Mouse (Mus musculus) layer of hippocampus, postnatal 10 days (tissue): ENCODE results near the gene Numb. TPM values are rescaled to one million over a fixed set of nuclear protein-coding genes. Genes with fewer than 3 reads are reported as not detected.
A peak's percentile ranks its signal among the peaks of the same experiment; 100 is the strongest.

Experiments used
- DNase-seq, 2 experiments: peaks; one replicate each; pipeline ENCODE4 v3.0.0; 2021; ENCODE audit warnings: low spot score in 2 of 2
- total RNA-seq, 2 experiments: library from RNA; stranded (reverse); gene quantifications; 2 replicates each; pipeline ENCODE4 v1.2.3; 2021

The Numb gene
- total RNA-seq, 2 experiments from 2014 or later: 21.4 to 23.6 TPM

- no peak for DNase-seq
These were observed 69.1 kb downstream of the Numb start for GRCm38 (mm10) chr12:83852512-83853213.

- no peak for DNase-seq
These were observed 71.4 kb downstream of the Numb start for GRCm38 (mm10) chr12:83850334-83850733.

DNA sequence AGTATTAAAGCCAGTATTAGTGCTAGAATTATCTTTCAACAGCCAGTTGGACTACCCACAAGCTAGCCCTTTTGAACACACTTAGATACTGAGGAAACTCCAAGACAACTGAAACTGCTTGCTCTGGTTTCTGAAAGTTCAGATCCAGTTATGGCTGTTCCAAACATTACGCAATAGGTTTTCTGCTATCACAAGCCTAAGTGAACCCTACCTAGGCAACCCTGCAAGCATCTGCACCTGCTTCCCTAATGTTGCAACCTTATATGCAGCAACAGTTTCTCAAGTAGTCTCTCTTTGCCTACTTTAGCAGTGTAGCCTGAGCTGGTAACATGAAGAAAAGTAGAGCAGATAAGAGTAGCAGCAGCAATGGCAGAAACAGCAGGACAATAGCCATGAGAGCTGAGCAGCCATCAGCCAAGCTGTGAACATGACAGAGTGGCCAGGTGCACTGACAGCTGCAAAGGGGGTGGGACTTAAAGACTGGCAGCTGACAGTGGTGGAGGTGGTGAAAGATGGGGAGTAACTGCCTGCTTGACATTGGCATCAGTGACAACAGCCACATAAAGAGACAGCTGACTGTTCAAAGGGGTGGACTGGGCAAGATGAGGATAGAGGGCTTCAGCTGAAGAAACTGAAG lies 73.0 kb downstream of the Numb start:
- DNase-seq: no peak

- DNase-seq: no peak
These were observed 73.9 kb downstream of the Numb start for GRCm38 (mm10) chr12:83847877-83848276.

DNA sequence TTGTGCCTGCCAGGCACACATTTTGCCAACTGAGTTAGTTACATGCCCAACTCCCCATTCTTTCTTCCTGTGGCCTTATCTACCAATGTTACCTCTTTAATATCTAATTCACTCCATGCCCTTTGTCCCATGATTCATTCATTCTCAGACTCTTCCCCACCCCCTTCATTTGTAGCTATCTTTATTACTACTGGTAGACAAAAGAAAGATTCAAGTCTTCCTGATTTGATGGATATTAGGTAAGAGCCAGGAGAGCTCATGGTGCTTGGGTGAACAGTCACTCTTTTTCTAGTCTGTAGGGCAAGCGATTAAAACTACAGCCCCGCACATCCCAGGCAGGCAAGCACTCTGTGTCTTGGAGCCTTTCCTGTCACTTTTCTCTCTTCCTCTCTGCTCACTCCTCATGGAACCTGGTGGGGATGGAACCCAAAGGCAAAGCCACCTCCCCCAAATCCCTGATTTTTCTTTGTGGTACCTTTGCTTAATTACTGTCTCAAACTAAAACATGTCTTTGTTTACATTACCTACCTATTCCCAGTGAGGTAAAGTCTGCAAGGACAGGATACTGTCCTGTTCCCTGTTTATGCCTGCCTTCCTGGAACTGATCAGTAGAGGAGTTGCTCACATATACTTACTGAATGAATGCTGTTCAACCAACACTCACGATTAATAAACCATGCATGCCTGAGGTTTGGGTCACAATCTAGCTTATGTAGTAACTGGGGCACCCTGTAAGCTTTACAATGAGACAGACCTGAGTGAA lies 78.9 kb downstream of the Numb start:
- no peak for DNase-seq

- DNase-seq: no peak
These were observed 80.1 kb downstream of the Numb start for GRCm38 (mm10) chr12:83841409-83842190.

- DNase-seq: no peak
These were observed 87.8 kb downstream of the Numb start for GRCm38 (mm10) chr12:83833979-83834378.

GRCm38 (mm10) chr12:83830424-83830823 lies 91.3 kb downstream of the Numb start:
- no peak for DNase-seq

DNA sequence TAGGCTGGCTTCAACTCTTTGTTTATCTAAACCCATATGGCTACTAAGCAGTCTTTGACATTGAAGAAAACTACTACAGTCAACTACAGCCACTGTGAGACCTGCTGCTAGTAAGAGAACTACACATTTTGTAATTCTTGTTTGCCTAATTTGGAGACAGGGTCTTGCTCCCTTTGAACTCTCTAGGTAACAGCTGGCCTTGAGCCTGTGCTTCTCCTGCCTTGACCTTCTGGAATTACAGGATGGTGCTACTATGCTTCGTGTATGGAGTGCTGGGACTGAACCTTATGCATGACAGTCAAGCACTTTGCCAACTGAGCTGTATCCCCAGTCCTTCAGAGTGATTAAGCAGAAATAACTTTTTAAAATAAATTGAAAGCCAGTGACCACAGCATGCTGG lies 105.1 kb downstream of the Numb start:
- DNase-seq: no peak

- no peak for DNase-seq
These were observed 109.8 kb downstream of the Numb start for GRCm38 (mm10) chr12:83811901-83812300.

DNA sequence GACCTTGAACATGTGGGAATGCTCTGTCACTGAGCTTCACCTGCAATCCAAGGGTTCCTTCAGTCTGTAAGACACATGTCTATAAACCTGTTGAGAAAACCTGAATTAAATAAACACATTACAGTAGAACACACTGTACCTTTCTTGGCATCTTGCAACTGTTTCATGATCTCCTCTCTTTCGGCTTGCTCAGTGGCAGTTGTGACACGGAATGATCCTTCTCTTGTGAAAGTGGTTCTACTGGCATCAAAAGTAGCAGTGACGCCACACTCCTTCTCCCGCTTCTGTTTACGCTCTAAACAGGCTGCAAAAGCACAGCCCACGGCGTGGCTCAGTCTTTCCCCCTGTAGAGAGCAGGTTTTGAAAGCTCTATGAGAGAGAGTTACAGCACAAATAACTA lies 118.1 kb downstream of the Numb start:
- DNase-seq: no peak

GRCm38 (mm10) chr12:83800943-83801342 lies 120.8 kb downstream of the Numb start:
- DNase-seq: no peak

- DNase-seq: no peak
These were observed 123.4 kb downstream of the Numb start for GRCm38 (mm10) chr12:83798313-83798712.

GRCm38 (mm10) chr12:83795586-83795985 lies 126.1 kb downstream of the Numb start:
- no peak for DNase-seq

DNA sequence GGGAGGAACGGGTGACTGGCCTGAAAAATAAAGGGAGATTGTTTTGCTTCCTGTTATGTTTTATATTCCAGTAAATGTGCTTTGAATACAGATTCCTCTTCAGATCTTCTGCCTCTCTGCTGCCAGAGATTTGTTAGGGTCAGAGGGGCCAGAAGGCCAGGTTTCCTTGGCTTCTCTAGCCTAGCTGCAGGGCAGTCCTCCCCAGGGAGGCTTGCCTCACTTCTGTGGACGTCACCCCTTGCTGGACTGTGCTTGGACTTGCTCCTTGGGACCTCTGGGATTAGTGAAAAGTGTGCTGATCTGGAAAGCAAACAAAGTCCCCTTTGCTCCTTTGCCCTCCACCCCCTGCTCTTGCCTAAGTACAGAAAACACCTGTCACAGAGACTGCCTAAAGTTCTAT lies 126.7 kb downstream of the Numb start:
- DNase-seq: no peak

DNA sequence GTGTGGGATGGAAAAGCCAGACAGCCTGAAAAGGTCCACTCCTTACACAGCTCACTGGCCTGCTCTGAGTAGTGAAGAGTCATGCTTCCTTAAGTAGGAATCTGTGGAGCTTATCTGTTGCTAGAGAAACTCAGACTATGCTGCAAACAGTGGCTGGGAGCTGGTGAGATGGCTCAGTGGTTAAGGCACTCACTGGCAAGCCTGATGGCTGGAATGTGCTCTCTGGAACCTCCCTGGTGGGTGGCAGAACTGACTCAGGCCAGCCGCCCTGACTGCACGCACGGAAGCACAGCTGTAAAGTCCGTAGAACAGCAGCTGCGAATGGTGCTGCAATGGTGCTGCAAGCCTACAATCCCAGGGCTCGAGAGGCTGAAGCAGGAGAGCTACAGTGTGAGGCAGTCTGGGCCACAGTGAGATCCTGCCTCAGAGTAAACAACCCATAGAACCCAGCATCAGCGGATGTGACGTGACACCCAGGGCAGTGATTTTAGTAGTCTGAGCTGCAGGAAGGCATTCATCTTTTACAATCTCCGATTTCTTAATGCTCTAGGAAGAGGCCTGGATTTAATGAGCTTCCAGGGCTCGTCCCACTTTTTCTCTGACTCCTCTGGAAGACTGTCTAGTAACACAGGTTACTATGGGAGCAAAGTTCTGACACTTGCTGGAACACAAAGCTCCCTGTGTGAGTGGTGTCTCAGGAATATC lies 128.9 kb downstream of the Numb start:
- DNase-seq: no peak

DNA sequence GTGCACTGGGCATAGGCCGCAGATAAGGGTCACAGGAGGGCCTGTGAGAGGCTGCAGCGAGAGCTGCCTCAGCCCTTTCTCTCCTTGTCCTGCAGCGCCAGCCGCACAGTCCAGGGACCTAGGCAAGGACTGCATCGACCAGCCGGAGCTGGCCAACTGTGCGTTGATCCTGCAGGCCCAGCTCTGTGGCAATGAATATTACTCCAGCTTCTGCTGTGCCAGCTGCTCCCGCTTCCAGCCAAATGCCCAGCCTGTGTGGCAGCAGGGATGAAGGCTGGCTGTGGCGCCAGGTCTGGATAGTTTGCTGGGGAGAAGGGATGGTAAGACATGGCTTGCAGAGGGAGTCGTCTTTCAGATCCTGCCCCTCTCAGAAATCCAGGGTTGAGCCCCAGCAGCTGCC lies 130.0 kb downstream of the Numb start:
- peak; percentile 61 to 73 for DNase-seq

DNA sequence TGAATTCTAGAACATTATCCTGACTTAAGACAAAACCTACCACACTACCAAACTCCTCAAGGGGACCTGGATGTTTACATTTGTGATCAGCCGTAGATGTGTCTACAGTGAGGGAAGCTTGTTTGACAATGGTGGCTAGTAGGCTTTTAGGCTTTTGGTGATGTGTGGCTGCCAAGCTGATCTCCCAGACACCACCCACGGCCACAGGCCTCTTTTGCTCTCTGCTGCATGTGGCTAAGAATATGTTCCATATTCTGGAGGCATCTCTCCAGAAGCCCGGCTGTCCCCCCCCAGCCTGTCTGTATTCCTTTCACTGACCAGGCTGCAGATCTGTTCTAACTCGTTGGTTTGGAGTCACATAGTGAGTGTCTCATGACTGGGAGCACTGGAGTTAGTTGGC lies 131.0 kb downstream of the Numb start:
- DNase-seq: no peak

DNA sequence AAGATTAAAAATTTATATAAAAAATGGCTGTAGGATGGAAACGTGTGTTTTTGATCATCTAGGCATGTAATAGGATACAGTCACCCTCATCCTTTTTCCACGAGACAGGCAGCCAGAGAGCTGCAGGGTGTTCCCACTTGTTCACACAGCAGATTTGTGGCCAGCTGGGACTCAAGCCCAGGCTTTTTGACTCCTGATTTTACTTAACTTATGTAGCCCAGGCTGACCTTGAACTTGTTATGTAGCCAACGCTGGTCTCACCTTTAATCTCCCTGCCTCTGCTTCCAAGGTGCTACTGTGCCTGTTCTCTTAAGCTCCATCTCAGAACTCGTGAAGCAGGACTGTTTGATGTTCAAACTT lies 132.0 kb downstream of the Numb start:
- no peak for DNase-seq

- DNase-seq: no peak
These were observed 132.5 kb downstream of the Numb start for GRCm38 (mm10) chr12:83789051-83789780.
